Mouse (Mus musculus): ENCODE data around the gene Znfx1.

- TF ChIP-seq MAX (IDR thresholded peaks at IDR 0.05), result no peak
- no peak for TF ChIP-seq CTCF (IDR thresholded peaks at IDR 0.05; ENCODE audit: control insufficient read depth, insufficient read depth, insufficient read length)
- TF ChIP-seq FOSL1 (IDR thresholded peaks at IDR 0.05; ENCODE audit: insufficient read depth, low read length, poor library complexity, severe bottlenecking), result no peak
- TF ChIP-seq CEBPB (IDR thresholded peaks at IDR 0.05; ENCODE audit: low read depth), result no peak
- TF ChIP-seq MYOD1 (IDR thresholded peaks at IDR 0.05; ENCODE audit: control insufficient read depth, insufficient read length, low read depth), result no peak
- no peak for TF ChIP-seq USF1 (IDR thresholded peaks at IDR 0.05; ENCODE audit: low read depth)
- TF ChIP-seq MYOG (IDR thresholded peaks at IDR 0.05; ENCODE audit: control insufficient read depth, extremely low read depth, insufficient read length), result no peak
Observed at GRCm38 (mm10) chr2:167009483-167009882, 53.3 kb downstream of the Znfx1 start.

All from C2C12 (cell line).